Mouse (Mus musculus): ENCODE measurements around the gene Slc9a9. TPM values are rescaled to one million over a fixed set of nuclear protein-coding genes. Genes with fewer than 3 reads are reported as not detected.

Gene Slc9a9
- polyA plus RNA-seq, 1 experiment from 2014 or later = 3.7 TPM

DNA sequence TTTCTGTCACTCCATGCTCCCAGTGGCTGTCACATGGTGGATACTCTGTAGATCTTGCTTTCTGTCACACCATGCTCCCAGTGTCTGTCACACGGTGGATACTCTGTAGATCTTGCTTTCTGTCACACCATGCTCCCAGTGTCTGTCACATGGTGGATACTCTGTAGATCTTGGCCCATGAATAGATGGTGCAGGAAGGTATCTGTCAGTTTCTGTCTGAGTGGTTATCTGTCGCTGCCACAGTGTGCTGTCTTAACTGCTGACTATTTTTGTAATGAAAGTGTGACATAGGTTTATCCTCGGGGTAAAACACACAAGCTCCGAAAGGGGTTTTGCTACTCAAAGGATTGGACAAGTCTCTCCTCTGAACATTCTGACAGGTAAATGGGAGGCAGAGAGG, 24.5 kb downstream of the Slc9a9 start:
- no peak overlapping the region for H3K9ac ChIP-seq (replicated peaks; ENCODE audit: low read depth, low read length)
- 92% methylated on average over 4 of the region's 4 CpGs for WGBS
- no peak for ATAC-seq
- no peaks in the 10 kb centered on the region for H3K9me3 ChIP-seq (ENCODE audit: control insufficient read depth, low read length)
- H3K36me3 ChIP-seq (ENCODE audit: control insufficient read depth, insufficient read depth) = no peaks in the 10 kb centered on the region
- H3K27me3 ChIP-seq (replicated peaks; ENCODE audit: control insufficient read depth, insufficient read depth, low read length) = no peaks in the 10 kb centered on the region
- no peak overlapping the region for H3K4me3 ChIP-seq (replicated peaks; ENCODE audit: low read length)
- no peak overlapping the region for H3K27ac ChIP-seq (ENCODE audit: low read length)
- H3K4me2 ChIP-seq (ENCODE audit: low read length) = no peak overlapping the region
- no peaks in the 10 kb centered on the region for H3K4me1 ChIP-seq (replicated peaks; ENCODE audit: control insufficient read depth, insufficient read depth, low read length)

DNA sequence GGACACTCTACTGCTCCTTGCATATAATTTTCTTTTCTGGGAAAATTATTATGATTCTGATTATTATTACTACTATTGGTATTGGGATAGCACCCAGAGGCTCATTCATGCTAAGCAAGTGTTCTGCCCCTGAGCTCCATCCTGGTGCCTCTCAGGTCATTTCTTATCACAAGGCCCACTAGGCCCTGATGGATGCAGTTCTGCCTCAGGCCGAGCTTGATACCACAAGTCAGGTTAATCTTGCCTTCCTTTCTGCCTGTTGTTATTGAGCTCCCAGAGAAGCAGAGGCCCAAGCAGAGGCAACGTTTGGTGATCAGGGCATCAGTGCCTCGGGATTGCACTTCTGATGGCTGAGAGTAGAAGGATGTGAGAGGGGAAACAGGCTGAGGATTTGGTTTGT, 25.3 kb downstream of the Slc9a9 start:
- Histone ChIP-seq H3K4me2 (ENCODE audit: low read length) (no peak overlapping the region), H3K36me3 (ENCODE audit: control insufficient read depth, insufficient read depth) (no peaks in the 10 kb centered on the region), H3K4me1 (replicated peaks; ENCODE audit: control insufficient read depth, insufficient read depth, low read length) (no peaks in the 10 kb centered on the region), H3K9ac (replicated peaks; ENCODE audit: low read depth, low read length) (no peak overlapping the region), H3K27me3 (replicated peaks; ENCODE audit: control insufficient read depth, insufficient read depth, low read length) (no peaks in the 10 kb centered on the region), H3K4me3 (replicated peaks; ENCODE audit: low read length) (no peak overlapping the region), H3K27ac (ENCODE audit: low read length) (no peak overlapping the region), H3K9me3 (ENCODE audit: control insufficient read depth, low read length) (no peaks in the 10 kb centered on the region)
- ATAC-seq = no peak
- WGBS = 84% methylated on average over 3 of the region's 3 CpGs

DNA sequence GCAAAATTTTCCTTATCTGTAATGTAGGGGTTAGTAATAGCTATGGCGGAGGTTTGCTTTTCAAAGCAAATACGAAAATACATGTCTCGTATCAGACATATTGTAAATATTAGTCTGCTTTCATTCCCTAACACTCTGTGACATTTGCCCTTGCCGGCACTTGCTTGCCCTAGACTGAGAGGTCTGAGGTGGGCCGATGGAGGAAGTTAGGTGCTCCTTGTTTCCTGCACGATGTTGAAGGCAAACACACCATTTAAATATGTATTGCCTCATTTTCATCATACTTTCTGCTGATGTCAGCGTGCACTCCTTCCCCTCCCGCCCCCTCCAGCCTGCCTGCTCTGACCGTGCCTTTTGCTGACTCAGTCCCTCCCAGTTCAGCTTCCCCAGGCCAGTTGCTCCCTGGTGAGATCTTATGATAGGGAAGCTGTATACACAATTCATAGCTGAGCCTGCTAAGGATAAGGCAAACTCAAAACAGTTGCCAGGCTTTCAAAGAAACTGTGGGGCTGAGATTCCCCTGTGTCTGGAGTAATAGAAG, 26.9 kb downstream of the Slc9a9 start:
- WGBS = 84% methylated on average over 9 of the region's 9 CpGs
- Histone ChIP-seq H3K4me1 (replicated peaks; ENCODE audit: control insufficient read depth, insufficient read depth, low read length) (no peaks in the 10 kb centered on the region), H3K27ac (ENCODE audit: low read length) (no peak overlapping the region), H3K27me3 (replicated peaks; ENCODE audit: control insufficient read depth, insufficient read depth, low read length) (no peaks in the 10 kb centered on the region), H3K36me3 (ENCODE audit: control insufficient read depth, insufficient read depth) (no peaks in the 10 kb centered on the region), H3K4me3 (replicated peaks; ENCODE audit: low read length) (no peak overlapping the region), H3K9ac (replicated peaks; ENCODE audit: low read depth, low read length) (no peak overlapping the region), H3K9me3 (ENCODE audit: control insufficient read depth, low read length) (no peaks in the 10 kb centered on the region), H3K4me2 (ENCODE audit: low read length) (no peak overlapping the region)
- no peak for ATAC-seq

DNA sequence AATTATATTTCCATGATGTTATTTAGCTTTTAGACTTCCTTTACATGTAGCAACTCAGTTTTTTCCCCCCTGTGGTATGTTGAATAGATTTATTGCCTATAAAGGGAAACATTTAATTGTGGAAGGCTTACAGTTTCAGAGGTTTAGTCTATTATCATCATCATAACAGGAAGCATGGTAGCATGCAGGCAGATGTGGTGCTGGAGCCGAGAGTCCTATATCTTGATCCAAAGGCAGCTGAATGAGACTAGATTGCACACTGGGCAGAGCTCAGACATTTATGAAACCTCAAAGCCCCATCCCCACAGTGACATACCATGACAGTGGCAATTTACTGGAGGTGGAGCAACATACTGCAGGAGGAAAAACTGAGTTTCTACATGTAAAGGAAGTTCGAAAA, 28.5 kb downstream of the Slc9a9 start:
- Histone ChIP-seq H3K27ac (ENCODE audit: low read length) (no peak overlapping the region), H3K36me3 (ENCODE audit: control insufficient read depth, insufficient read depth) (no peaks in the 10 kb centered on the region), H3K27me3 (replicated peaks; ENCODE audit: control insufficient read depth, insufficient read depth, low read length) (no peaks in the 10 kb centered on the region), H3K4me2 (ENCODE audit: low read length) (no peak overlapping the region), H3K9me3 (ENCODE audit: control insufficient read depth, low read length) (no peaks in the 10 kb centered on the region), H3K9ac (replicated peaks; ENCODE audit: low read depth, low read length) (no peak overlapping the region), H3K4me3 (replicated peaks; ENCODE audit: low read length) (no peak overlapping the region), H3K4me1 (replicated peaks; ENCODE audit: control insufficient read depth, insufficient read depth, low read length) (0 out of 2 replicates have a peak, but pooled peaks cover 2% of the 10 kb centered on the region)
- WGBS = 87% methylated on average over 2 of the region's 2 CpGs
- no peak for ATAC-seq

DNA sequence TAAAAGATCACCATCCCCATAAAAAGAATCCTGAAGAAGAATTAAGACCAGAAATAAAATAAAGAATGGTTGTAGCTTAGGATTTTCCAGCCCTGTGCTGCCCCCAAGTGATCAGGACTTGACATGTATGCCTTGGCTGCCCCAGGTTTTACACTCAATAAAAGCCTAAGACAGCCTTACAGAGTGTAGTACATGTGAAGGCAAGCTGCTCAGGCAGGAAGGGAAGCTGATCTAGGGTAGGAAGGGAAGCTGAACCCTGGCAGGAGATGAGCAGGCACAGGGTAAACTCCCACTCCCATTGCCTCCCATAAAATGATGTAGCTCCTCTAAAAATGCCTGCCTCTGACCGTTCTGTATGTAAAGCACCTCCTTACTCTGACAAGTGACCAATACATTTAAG, 30.8 kb downstream of the Slc9a9 start:
- H3K4me3 ChIP-seq (replicated peaks; ENCODE audit: low read length) = no peak overlapping the region
- H3K36me3 ChIP-seq (ENCODE audit: control insufficient read depth, insufficient read depth) = no peaks in the 10 kb centered on the region
- 46% methylated on average over 1 of the region's 1 CpGs for WGBS
- no peak overlapping the region for H3K4me2 ChIP-seq (ENCODE audit: low read length)
- 0 out of 2 replicates have a peak, but pooled peaks cover 2% of the 10 kb centered on the region for H3K4me1 ChIP-seq (replicated peaks; ENCODE audit: control insufficient read depth, insufficient read depth, low read length)
- no peak overlapping the region for H3K9ac ChIP-seq (replicated peaks; ENCODE audit: low read depth, low read length)
- no peaks in the 10 kb centered on the region for H3K27me3 ChIP-seq (replicated peaks; ENCODE audit: control insufficient read depth, insufficient read depth, low read length)
- no peak overlapping the region for H3K27ac ChIP-seq (ENCODE audit: low read length)
- ATAC-seq = peak; percentile 82
- no peaks in the 10 kb centered on the region for H3K9me3 ChIP-seq (ENCODE audit: control insufficient read depth, low read length)

DNA sequence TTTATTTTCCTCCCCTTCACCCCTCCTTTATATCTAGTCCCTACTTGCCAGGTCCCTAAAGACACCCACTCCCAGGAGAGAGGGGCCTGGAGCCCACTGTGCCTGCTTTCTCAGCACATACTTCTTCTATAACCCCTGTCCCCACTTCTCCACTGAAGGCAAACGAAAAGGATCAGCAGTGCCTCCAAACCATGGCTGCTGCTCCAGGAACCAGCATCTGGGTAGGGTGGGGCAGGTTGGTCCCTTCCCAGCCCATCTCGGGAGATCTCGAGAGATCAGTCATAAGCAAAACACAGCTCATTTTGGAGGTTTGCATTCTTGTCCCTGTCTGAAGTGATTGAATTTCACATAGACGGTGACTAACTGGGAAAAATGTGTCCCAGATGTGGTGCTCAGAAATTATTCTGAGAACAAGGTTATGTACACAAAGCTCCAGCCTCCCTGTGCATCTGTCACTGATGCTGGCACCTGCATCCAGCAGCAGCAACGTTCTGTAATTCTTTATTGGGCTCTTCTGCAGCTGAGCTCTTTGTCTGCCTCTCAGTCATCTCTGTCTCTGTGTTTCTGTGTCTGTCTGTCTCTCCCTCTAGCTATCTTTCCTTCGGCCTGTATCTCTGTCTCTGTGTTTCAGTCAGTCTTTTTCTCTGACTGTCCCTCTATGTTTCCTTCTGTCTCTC, 31.6 kb downstream of the Slc9a9 start:
- Histone ChIP-seq H3K36me3 (ENCODE audit: control insufficient read depth, insufficient read depth) (no peaks in the 10 kb centered on the region), H3K27me3 (replicated peaks; ENCODE audit: control insufficient read depth, insufficient read depth, low read length) (no peaks in the 10 kb centered on the region), H3K4me3 (replicated peaks; ENCODE audit: low read length) (no peak overlapping the region), H3K27ac (ENCODE audit: low read length) (no peak overlapping the region), H3K4me2 (ENCODE audit: low read length) (no peak overlapping the region), H3K4me1 (replicated peaks; ENCODE audit: control insufficient read depth, insufficient read depth, low read length) (0 out of 2 replicates have a peak, but pooled peaks cover 2% of the 10 kb centered on the region), H3K9ac (replicated peaks; ENCODE audit: low read depth, low read length) (no peak overlapping the region), H3K9me3 (ENCODE audit: control insufficient read depth, low read length) (no peaks in the 10 kb centered on the region)
- 57% methylated on average over 6 of the region's 6 CpGs for WGBS
- no peak for ATAC-seq

DNA sequence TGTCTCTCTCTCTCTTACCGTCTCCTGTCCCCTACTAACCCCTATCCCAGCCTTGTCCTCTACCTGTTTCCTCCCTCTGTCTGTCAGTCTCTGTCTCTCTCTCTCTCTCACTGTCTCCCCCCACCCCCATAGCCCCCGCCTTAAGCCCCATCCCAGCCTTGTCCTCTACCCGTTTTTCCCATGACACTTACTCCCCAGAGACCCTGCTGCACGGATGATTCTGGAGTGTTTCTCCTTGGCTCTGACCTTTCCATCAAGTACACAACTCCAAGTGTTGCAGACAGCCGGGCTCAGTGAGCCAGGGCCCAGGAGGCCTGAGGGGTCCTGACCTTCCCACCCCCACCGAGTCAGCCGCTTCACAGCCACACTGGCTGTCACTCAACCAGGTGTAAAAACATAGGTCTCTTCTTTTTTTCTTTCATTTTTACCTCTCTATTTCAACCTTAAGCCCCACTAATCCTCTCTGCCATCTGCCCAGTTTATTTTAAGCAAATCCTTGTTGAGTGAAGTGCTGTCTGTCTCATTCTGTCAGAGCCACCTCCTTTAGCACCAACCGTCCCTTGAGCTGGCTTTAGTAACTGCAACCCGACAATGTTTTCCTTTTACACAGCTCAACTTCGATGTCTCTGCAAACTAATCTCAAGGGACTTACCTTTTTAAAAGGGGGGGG, 32.4 kb downstream of the Slc9a9 start:
- H3K9ac ChIP-seq (replicated peaks; ENCODE audit: low read depth, low read length) = no peak overlapping the region
- no peak overlapping the region for H3K27ac ChIP-seq (ENCODE audit: low read length)
- H3K4me1 ChIP-seq (replicated peaks; ENCODE audit: control insufficient read depth, insufficient read depth, low read length) = 0 out of 2 replicates have a peak, but pooled peaks cover 2% of the 10 kb centered on the region
- no peak for ATAC-seq
- no peak overlapping the region for H3K4me2 ChIP-seq (ENCODE audit: low read length)
- no peaks in the 10 kb centered on the region for H3K9me3 ChIP-seq (ENCODE audit: control insufficient read depth, low read length)
- no peaks in the 10 kb centered on the region for H3K27me3 ChIP-seq (replicated peaks; ENCODE audit: control insufficient read depth, insufficient read depth, low read length)
- WGBS = 59% methylated on average over 10 of the region's 10 CpGs
- H3K36me3 ChIP-seq (ENCODE audit: control insufficient read depth, insufficient read depth) = no peaks in the 10 kb centered on the region
- no peak overlapping the region for H3K4me3 ChIP-seq (replicated peaks; ENCODE audit: low read length)

DNA sequence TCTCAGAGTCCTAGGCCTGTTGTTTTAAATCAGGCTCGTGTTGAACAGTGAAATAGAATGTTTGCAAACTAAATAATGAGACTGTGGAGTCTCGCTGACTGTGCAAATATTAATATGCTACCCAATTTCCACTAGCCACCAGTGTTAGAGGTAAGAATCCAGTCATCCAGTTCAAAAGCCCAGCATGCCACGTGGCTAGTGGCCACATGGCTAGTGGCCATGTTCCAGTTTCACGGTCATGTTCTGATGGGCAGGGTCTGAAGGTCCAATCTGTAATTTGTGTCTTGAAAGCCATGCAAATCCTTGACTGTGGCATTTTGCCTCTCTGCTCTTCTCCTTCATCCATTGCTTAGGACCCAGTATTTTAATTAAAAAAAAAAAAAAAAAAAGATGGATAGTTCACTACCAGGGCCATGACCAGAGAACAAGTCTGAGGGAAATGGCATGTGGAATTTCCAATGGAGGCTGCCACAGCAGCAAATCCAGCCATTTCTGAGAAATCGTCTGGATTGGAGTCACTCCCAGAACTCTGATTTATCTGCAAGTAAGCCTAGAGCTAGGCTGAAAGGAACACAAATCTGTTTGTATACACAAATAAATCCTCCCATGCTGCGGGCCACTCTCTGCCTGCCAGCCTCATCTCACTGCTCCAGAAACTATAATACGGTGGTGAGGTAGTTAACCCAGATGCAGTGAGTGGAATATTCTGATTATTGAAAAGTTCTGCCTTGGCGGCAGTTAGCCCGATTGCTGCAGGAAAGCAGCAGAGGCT, 35.5 kb downstream of the Slc9a9 start:
- Histone ChIP-seq H3K27me3 (replicated peaks; ENCODE audit: control insufficient read depth, insufficient read depth, low read length) (no peaks in the 10 kb centered on the region), H3K36me3 (ENCODE audit: control insufficient read depth, insufficient read depth) (no peaks in the 10 kb centered on the region), H3K27ac (ENCODE audit: low read length) (no peak overlapping the region), H3K9me3 (ENCODE audit: control insufficient read depth, low read length) (no peaks in the 10 kb centered on the region), H3K4me2 (ENCODE audit: low read length) (no peak overlapping the region), H3K9ac (replicated peaks; ENCODE audit: low read depth, low read length) (no peak overlapping the region), H3K4me1 (replicated peaks; ENCODE audit: control insufficient read depth, insufficient read depth, low read length) (0 out of 2 replicates have a peak, but pooled peaks cover 2% of the 10 kb centered on the region), H3K4me3 (replicated peaks; ENCODE audit: low read length) (no peak overlapping the region)
- no peak for ATAC-seq
- WGBS = 78% methylated on average over 9 of the region's 9 CpGs

DNA sequence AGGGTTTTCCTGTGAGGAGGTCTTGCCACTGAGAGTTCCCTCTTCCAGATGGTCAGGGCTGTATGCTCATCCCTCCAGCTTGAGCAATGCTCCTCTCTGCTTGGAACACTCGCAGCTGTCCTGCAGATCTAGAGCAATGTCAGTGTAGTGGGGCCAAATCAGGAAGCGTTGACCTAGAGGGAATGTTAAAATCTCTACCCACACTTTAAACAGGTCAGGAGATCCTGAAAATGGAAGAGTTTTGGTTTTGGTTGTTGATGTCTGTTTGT, 36.0 kb downstream of the Slc9a9 start:
- ATAC-seq = no peak

More for the DNA sequence above, 36.0 kb downstream of the Slc9a9 start:
- no peak overlapping the region for H3K4me3 ChIP-seq (replicated peaks; ENCODE audit: low read length)
- no peaks in the 10 kb centered on the region for H3K27me3 ChIP-seq (replicated peaks; ENCODE audit: control insufficient read depth, insufficient read depth, low read length)
- WGBS = 86% methylated on average over 2 of the region's 2 CpGs
- H3K9me3 ChIP-seq (ENCODE audit: control insufficient read depth, low read length) = no peaks in the 10 kb centered on the region
- no peaks in the 10 kb centered on the region for H3K36me3 ChIP-seq (ENCODE audit: control insufficient read depth, insufficient read depth)
- H3K4me1 ChIP-seq (replicated peaks; ENCODE audit: control insufficient read depth, insufficient read depth, low read length) = 0 out of 2 replicates have a peak, but pooled peaks cover 2% of the 10 kb centered on the region
- H3K9ac ChIP-seq (replicated peaks; ENCODE audit: low read depth, low read length) = no peak overlapping the region
- no peak overlapping the region for H3K4me2 ChIP-seq (ENCODE audit: low read length)
- H3K27ac ChIP-seq (ENCODE audit: low read length) = no peak overlapping the region

All from forebrain, embryonic 16.5 days (tissue).